Mouse (Mus musculus) adrenal gland, postnatal 14 days (tissue): ENCODE measurements around the gene Oser1. TPM values are rescaled to one million over a fixed set of nuclear protein-coding genes. Genes with fewer than 3 reads are reported as not detected.
"Not testable (repeated sequence)": the region's sequence is repeated elsewhere in the genome, so short reads cannot be mapped to it uniquely, and the experiment has no call there.

Source experiments
- DNase-seq: peaks from one replicate; pipeline ENCODE4 v3.0.0; 2021; ENCODE audit warnings: mixed read lengths
- long read RNA-seq, 2 experiments: library from polyadenylated mRNA; stranded (forward); transcript quantifications; one replicate each; pipeline ENCODE4 v2.0.0; 2021
- total RNA-seq: library from RNA; stranded (reverse); gene quantifications from 2 replicates; pipeline ENCODE4 v1.2.3, GENCODE M21; 2021

Gene Oser1
- 34.8 and 37.3 TPM in 2 replicates for total RNA-seq
- long read RNA-seq, experiment 1, transcript Oser1-201 (4 exons, 1,620 nt) = major isoform, 76 of 80 reads
- long read RNA-seq, experiment 1, partial matches to known transcripts = 0 of 80 reads
- long read RNA-seq, experiment 1, other reads (novel, unspliced or antisense) = 4 of 80 reads
- long read RNA-seq, experiment 2, transcript Oser1-201 (4 exons, 1,620 nt) = major isoform, 55 of 56 reads
- long read RNA-seq, experiment 2, partial matches to known transcripts = 0 of 56 reads
- long read RNA-seq, experiment 2, other reads (novel, unspliced or antisense) = 0 of 56 reads

GRCm38 (mm10) chr2:163424597-163424996, at the start of gene Oser1:
Gene Oser1, minus strand, starts transcription at chr2:163424697.
- DNase-seq = no peak

GRCm38 (mm10) chr2:163472466-163472851, 48.0 kb upstream of the Oser1 start, which contains the start of gene Fitm2:
Gene Fitm2, minus strand, starts transcription at chr2:163472629.
- peak; percentile 98 for DNase-seq

GRCm38 (mm10) chr2:163471710-163472465, 47.4 kb upstream of the Oser1 start:
- peak; percentile 68 for DNase-seq

- DNase-seq = peak; percentile 63
These were observed 46.6 kb upstream of the Oser1 start for GRCm38 (mm10) chr2:163471136-163471535.

- no peak for DNase-seq
These were observed 45.2 kb upstream of the Oser1 start for GRCm38 (mm10) chr2:163469711-163470110.

GRCm38 (mm10) chr2:163468866-163469265, 44.4 kb upstream of the Oser1 start:
- no peak for DNase-seq

- peak; percentile 57 for DNase-seq
These were observed 43.1 kb upstream of the Oser1 start for GRCm38 (mm10) chr2:163467585-163467984.

- DNase-seq = no peak
These were observed 42.3 kb upstream of the Oser1 start for GRCm38 (mm10) chr2:163466771-163467170.

- no peak for DNase-seq
These were observed 40.1 kb upstream of the Oser1 start for GRCm38 (mm10) chr2:163464562-163464961.

- no peak for DNase-seq
These were observed 39.5 kb upstream of the Oser1 start for GRCm38 (mm10) chr2:163463998-163464397.

- no peak for DNase-seq
These were observed 38.8 kb upstream of the Oser1 start for GRCm38 (mm10) chr2:163463251-163463769.

- no peak for DNase-seq
These were observed 38.3 kb upstream of the Oser1 start for GRCm38 (mm10) chr2:163462801-163463200.

GRCm38 (mm10) chr2:163462386-163462785, 37.9 kb upstream of the Oser1 start:
- no peak for DNase-seq

- DNase-seq = not testable (repeated sequence)
These were observed 36.8 kb upstream of the Oser1 start for GRCm38 (mm10) chr2:163461307-163461706.

GRCm38 (mm10) chr2:163460622-163461021, 36.1 kb upstream of the Oser1 start:
- no peak for DNase-seq

- no peak for DNase-seq
These were observed 34.9 kb upstream of the Oser1 start for GRCm38 (mm10) chr2:163459380-163459779.

- DNase-seq = no peak
These were observed 34.2 kb upstream of the Oser1 start for GRCm38 (mm10) chr2:163458539-163459265.

GRCm38 (mm10) chr2:163453378-163453777, 28.9 kb upstream of the Oser1 start:
- DNase-seq = no peak

GRCm38 (mm10) chr2:163452738-163453137, 28.2 kb upstream of the Oser1 start:
- no peak for DNase-seq

GRCm38 (mm10) chr2:163450668-163451295, 26.3 kb upstream of the Oser1 start:
- no peak for DNase-seq

- DNase-seq = no peak
These were observed 24.8 kb upstream of the Oser1 start for GRCm38 (mm10) chr2:163449276-163449675.

GRCm38 (mm10) chr2:163447375-163447774, 22.9 kb upstream of the Oser1 start:
- DNase-seq = no peak
